Mouse (Mus musculus): Measurements from ENCODE around the gene 4921536K21Rik. TPM values are rescaled to one million over a fixed set of nuclear protein-coding genes. Genes with fewer than 3 reads are reported as not detected.
A peak's percentile ranks its signal among the peaks of the same experiment; 100 is the strongest.

The 4921536K21Rik gene
- polyA plus RNA-seq, 1 experiment from 2014 or later, result 0.80 TPM

DNA sequence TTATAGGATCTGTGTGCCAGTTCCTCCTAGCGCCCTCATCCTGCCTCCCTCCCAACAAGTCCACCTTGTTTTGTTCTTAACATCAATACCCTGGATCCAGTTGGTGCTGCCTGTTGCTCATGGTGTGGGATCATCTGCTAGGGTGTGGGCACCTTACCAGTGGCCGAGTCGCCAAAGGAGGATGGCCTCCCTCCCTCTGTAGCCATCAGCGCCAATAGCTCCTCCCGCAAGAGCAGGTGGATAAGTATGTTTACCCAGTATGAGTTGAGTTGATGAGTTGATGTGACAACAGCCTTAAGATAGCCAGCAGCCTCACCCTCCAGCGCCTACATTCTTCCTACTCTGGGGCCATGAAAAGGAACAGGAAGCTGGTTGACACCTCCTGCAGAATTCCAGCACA lies 5.4 kb upstream of the 4921536K21Rik start:
- H3K27ac ChIP-seq (ENCODE audit: low read length), result no peak overlapping the region
- WGBS, result 86% methylated on average over 6 of the region's 6 CpGs
- ATAC-seq, result no peak
- no peak overlapping the region for H3K9ac ChIP-seq (ENCODE audit: low read depth, low read length)
- H3K9me3 ChIP-seq (replicated peaks; ENCODE audit: control insufficient read depth, low read length, poor library complexity, severe bottlenecking), result no peaks in the 10 kb centered on the region
- no peak overlapping the region for H3K4me3 ChIP-seq (ENCODE audit: low read depth, low read length)
- peaks cover 12% of the 10 kb centered on the region for H3K4me1 ChIP-seq (ENCODE audit: control insufficient read depth, insufficient read depth, low read length)
- H3K4me2 ChIP-seq (ENCODE audit: low read length), result no peak overlapping the region
- peaks cover 27% of the 10 kb centered on the region for H3K36me3 ChIP-seq (ENCODE audit: control insufficient read depth, insufficient read depth, low read length)
- H3K27me3 ChIP-seq (ENCODE audit: control insufficient read depth, insufficient read depth, low read depth, low read length), result no peaks in the 10 kb centered on the region

DNA sequence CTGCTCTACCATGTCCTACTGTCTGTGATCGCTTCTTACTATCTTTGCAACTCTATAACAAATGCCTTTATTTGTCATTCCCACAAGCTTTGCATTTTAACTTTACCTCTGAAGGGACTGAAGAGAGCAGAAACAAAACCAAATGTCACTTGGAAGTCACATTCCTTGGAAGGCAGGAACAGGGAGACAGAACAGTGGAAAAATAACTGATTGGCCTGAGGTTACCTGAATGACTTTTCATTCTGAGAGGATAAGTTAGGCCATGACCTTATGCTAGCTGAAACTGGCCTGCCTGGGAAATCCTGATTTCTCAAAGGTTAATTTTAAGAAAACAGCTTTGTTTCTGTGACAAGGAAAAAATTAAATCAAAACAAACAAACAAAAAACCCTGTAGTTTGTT lies 1.0 kb upstream of the 4921536K21Rik start:
- ATAC-seq, result no peak
- no peaks in the 10 kb centered on the region for H3K9me3 ChIP-seq (replicated peaks; ENCODE audit: control insufficient read depth, low read length, poor library complexity, severe bottlenecking)
- no peak overlapping the region for H3K27ac ChIP-seq (ENCODE audit: low read length)
- WGBS, result 96% methylated on average over 1 of the region's 1 CpGs
- peak overlapping the region; percentile 57; the same call in 1 of the 2 replicates for H3K4me2 ChIP-seq (ENCODE audit: low read length)
- no peak overlapping the region for H3K9ac ChIP-seq (ENCODE audit: low read depth, low read length)
- H3K4me1 ChIP-seq (ENCODE audit: control insufficient read depth, insufficient read depth, low read length), result peaks cover 14% of the 10 kb centered on the region
- H3K4me3 ChIP-seq (ENCODE audit: low read depth, low read length), result no peak overlapping the region; the same call in 1 of the 2 replicates
- H3K36me3 ChIP-seq (ENCODE audit: control insufficient read depth, insufficient read depth, low read length), result peaks cover 22% of the 10 kb centered on the region
- no peaks in the 10 kb centered on the region for H3K27me3 ChIP-seq (ENCODE audit: control insufficient read depth, insufficient read depth, low read depth, low read length)

DNA sequence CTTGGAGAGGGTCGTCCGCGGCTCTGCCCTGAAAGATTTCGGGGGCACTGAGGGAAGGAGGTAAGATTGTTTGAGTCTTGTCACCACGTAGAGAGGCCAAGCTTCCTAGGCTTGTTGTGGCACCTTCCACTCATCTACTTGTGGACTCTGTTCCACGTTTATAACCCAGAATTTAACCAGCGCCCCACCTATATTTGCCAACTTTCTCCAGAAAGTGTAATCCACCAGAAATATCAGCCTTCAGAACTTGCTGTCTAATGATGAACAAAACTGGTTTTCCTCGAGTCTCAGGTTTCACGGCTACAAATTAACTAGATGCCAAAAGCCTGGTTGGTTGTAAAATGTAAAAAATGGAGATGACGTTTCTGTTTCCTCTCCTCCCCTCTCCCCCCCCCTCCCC lies 560 bp upstream of the 4921536K21Rik start:
- no peak for ATAC-seq
- peak overlapping the region; percentile 57 for H3K4me2 ChIP-seq (ENCODE audit: low read length)
- peak overlapping the region; percentile 54 for H3K27ac ChIP-seq (ENCODE audit: low read length)
- H3K9ac ChIP-seq (ENCODE audit: low read depth, low read length), result peak overlapping the region; percentile 63
- H3K27me3 ChIP-seq (ENCODE audit: control insufficient read depth, insufficient read depth, low read depth, low read length), result no peaks in the 10 kb centered on the region
- no peaks in the 10 kb centered on the region for H3K9me3 ChIP-seq (replicated peaks; ENCODE audit: control insufficient read depth, low read length, poor library complexity, severe bottlenecking)
- 4% methylated on average over 10 of the region's 10 CpGs for WGBS
- peaks cover 22% of the 10 kb centered on the region for H3K36me3 ChIP-seq (ENCODE audit: control insufficient read depth, insufficient read depth, low read length)
- H3K4me1 ChIP-seq (ENCODE audit: control insufficient read depth, insufficient read depth, low read length), result peaks cover 14% of the 10 kb centered on the region
- peak overlapping the region; percentile 45 for H3K4me3 ChIP-seq (ENCODE audit: low read depth, low read length)

DNA sequence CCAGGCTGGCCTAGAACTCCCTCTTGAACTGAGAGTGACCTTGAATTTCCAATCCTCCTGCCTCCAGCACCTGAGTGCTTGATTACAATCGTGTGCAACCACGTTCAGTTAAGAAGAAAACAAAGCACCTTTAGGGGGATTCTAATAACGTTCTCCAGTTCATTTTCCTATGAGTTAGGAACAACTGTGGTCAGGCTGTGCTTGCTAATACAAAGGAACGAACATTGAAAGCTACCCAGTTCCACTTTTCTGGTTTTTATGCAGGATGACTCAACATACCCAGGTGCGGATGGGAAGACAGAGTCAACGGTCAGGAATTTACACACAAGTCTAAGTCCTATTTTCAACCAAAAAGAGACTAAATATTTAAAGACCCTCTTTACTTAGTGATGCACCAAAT lies 928 bp downstream of the 4921536K21Rik start:
- WGBS, result 80% methylated on average over 6 of the region's 6 CpGs
- no peak overlapping the region for H3K9ac ChIP-seq (ENCODE audit: low read depth, low read length)

DNA sequence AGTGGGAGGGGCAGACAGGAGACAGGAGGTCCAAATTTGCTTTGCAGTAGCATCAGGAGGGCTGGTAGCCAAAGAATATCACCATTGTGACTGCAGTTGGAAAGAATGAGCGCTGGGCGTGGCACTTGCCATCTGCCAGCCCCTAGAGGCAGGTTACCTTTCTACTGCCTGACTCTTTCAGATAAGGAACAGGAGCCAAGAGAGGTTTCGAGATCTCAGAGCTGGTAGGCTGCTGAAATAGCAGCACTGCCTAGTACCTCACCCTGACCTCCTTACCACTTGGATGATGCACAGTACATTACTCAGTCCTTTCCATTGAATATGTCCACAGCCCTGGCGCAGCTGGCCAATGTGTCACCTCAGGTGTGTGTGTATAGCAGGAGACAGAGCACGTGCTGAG lies 7.6 kb downstream of the 4921536K21Rik start:
- Histone ChIP-seq H3K4me1 (ENCODE audit: control insufficient read depth, insufficient read depth, low read length) (no peaks in the 10 kb centered on the region), H3K9ac (ENCODE audit: low read depth, low read length) (no peak overlapping the region), H3K9me3 (replicated peaks; ENCODE audit: control insufficient read depth, low read length, poor library complexity, severe bottlenecking) (no peaks in the 10 kb centered on the region), H3K27ac (ENCODE audit: low read length) (no peak overlapping the region), H3K27me3 (ENCODE audit: control insufficient read depth, insufficient read depth, low read depth, low read length) (no peaks in the 10 kb centered on the region), H3K4me2 (ENCODE audit: low read length) (no peak overlapping the region), H3K4me3 (ENCODE audit: low read depth, low read length) (no peak overlapping the region), H3K36me3 (ENCODE audit: control insufficient read depth, insufficient read depth, low read length) (no peaks in the 10 kb centered on the region)
- 87% methylated on average over 5 of the region's 5 CpGs for WGBS
- ATAC-seq, result no peak

More for the DNA sequence above, 928 bp downstream of the 4921536K21Rik start:
- H3K27me3 ChIP-seq (ENCODE audit: control insufficient read depth, insufficient read depth, low read depth, low read length), result no peaks in the 10 kb centered on the region
- no peak for ATAC-seq
- peaks cover 22% of the 10 kb centered on the region for H3K36me3 ChIP-seq (ENCODE audit: control insufficient read depth, insufficient read depth, low read length)
- H3K27ac ChIP-seq (ENCODE audit: low read length), result no peak overlapping the region
- H3K4me2 ChIP-seq (ENCODE audit: low read length), result peak overlapping the region; percentile 57
- H3K4me1 ChIP-seq (ENCODE audit: control insufficient read depth, insufficient read depth, low read length), result peaks cover 11% of the 10 kb centered on the region
- no peaks in the 10 kb centered on the region for H3K9me3 ChIP-seq (replicated peaks; ENCODE audit: control insufficient read depth, low read length, poor library complexity, severe bottlenecking)
- H3K4me3 ChIP-seq (ENCODE audit: low read depth, low read length), result no peak overlapping the region; the same call in 1 of the 2 replicates

DNA sequence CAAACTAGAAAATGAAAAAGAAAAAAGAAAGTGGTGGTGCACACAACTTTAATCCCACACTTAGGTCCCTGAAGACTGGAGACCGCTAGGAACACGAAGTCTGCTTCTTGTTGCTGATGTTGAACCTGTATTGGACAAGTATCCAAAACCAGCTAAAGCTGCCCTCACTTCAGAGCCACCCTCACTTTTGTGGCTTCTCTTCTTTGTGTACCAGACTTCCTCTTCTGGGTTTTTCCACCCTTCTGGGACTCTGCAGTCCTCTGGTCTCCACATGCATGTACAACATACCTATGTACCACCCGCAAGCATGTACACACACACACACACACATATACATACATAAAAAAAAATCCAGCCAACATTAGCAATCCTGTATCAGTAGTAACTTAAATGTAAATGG lies 11.2 kb downstream of the 4921536K21Rik start:
- Histone ChIP-seq H3K36me3 (ENCODE audit: control insufficient read depth, insufficient read depth, low read length) (no peaks in the 10 kb centered on the region), H3K4me2 (ENCODE audit: low read length) (no peak overlapping the region), H3K4me3 (ENCODE audit: low read depth, low read length) (no peak overlapping the region), H3K27me3 (ENCODE audit: control insufficient read depth, insufficient read depth, low read depth, low read length) (no peaks in the 10 kb centered on the region), H3K27ac (ENCODE audit: low read length) (no peak overlapping the region), H3K9me3 (replicated peaks; ENCODE audit: control insufficient read depth, low read length, poor library complexity, severe bottlenecking) (no peaks in the 10 kb centered on the region), H3K9ac (ENCODE audit: low read depth, low read length) (no peak overlapping the region), H3K4me1 (ENCODE audit: control insufficient read depth, insufficient read depth, low read length) (no peaks in the 10 kb centered on the region)
- 80% methylated on average over 3 of the region's 3 CpGs for WGBS
- no peak for ATAC-seq

DNA sequence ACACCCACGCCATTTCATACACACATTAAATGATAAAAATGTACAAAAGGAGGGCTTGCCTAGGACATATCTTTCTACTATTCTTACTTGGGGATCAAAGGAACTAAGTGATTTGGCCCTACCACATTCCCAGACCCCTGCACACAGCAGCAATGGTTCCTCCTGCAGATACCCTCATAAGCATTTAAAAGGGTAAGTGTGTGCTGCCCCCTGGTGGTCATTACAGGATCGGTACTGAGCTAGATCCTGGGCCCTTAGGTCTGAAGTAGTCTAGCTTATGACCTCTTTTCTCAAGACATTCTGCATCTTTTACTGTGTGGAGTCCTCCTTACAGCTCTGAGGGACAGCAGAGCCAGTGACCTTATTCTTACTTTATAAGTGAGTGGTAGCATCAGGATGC lies 15.1 kb downstream of the 4921536K21Rik start:
- Histone ChIP-seq H3K4me1 (ENCODE audit: control insufficient read depth, insufficient read depth, low read length) (no peaks in the 10 kb centered on the region), H3K9ac (ENCODE audit: low read depth, low read length) (no peak overlapping the region), H3K4me3 (ENCODE audit: low read depth, low read length) (no peak overlapping the region), H3K4me2 (ENCODE audit: low read length) (no peak overlapping the region), H3K9me3 (replicated peaks; ENCODE audit: control insufficient read depth, low read length, poor library complexity, severe bottlenecking) (no peaks in the 10 kb centered on the region), H3K36me3 (ENCODE audit: control insufficient read depth, insufficient read depth, low read length) (no peaks in the 10 kb centered on the region), H3K27ac (ENCODE audit: low read length) (no peak overlapping the region), H3K27me3 (ENCODE audit: control insufficient read depth, insufficient read depth, low read depth, low read length) (no peaks in the 10 kb centered on the region)
- ATAC-seq, result no peak
- 36% methylated on average over 2 of the region's 2 CpGs for whole genome bisulfite sequencing

GRCm38 (mm10) chr11:3878660-3879059 lies 16.2 kb downstream of the 4921536K21Rik start:
- Histone ChIP-seq H3K9ac (ENCODE audit: low read depth, low read length) (no peak overlapping the region), H3K4me3 (ENCODE audit: low read depth, low read length) (no peak overlapping the region), H3K27ac (ENCODE audit: low read length) (no peak overlapping the region), H3K4me1 (ENCODE audit: control insufficient read depth, insufficient read depth, low read length) (no peaks in the 10 kb centered on the region), H3K27me3 (ENCODE audit: control insufficient read depth, insufficient read depth, low read depth, low read length) (no peaks in the 10 kb centered on the region), H3K4me2 (ENCODE audit: low read length) (no peak overlapping the region), H3K9me3 (replicated peaks; ENCODE audit: control insufficient read depth, low read length, poor library complexity, severe bottlenecking) (no peaks in the 10 kb centered on the region), H3K36me3 (ENCODE audit: control insufficient read depth, insufficient read depth, low read length) (no peaks in the 10 kb centered on the region)
- WGBS, result 78% methylated on average over 7 of the region's 7 CpGs
- no peak for ATAC-seq

DNA sequence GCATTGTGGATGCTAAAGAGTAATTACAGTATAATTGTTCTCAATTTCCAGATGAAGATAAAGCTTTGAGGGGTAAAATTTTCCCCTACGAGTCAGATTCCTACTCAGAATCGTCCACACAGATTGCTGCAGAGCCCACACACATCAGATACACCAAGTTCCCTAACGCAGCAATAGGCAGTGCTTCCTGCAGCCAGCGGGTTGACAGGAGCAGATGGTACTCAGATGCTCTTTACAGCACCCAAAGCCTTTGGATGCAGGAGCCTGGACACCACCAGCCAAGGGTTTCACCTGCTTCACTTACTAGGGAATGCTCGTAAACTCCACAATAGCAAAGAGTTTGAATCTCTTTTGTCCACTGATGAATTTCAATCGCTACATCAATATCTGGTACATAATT lies 18.5 kb downstream of the 4921536K21Rik start:
- H3K27ac ChIP-seq (ENCODE audit: low read length), result no peak overlapping the region
- H3K4me3 ChIP-seq (ENCODE audit: low read depth, low read length), result no peak overlapping the region
- no peaks in the 10 kb centered on the region for H3K27me3 ChIP-seq (ENCODE audit: control insufficient read depth, insufficient read depth, low read depth, low read length)
- no peaks in the 10 kb centered on the region for H3K4me1 ChIP-seq (ENCODE audit: control insufficient read depth, insufficient read depth, low read length)
- WGBS, result 85% methylated on average over 6 of the region's 6 CpGs
- no peak overlapping the region for H3K4me2 ChIP-seq (ENCODE audit: low read length)
- H3K36me3 ChIP-seq (ENCODE audit: control insufficient read depth, insufficient read depth, low read length), result no peaks in the 10 kb centered on the region
- no peak for ATAC-seq
- H3K9me3 ChIP-seq (replicated peaks; ENCODE audit: control insufficient read depth, low read length, poor library complexity, severe bottlenecking), result no peaks in the 10 kb centered on the region
- no peak overlapping the region for H3K9ac ChIP-seq (ENCODE audit: low read depth, low read length)
